Mouse (Mus musculus) bone marrow macrophage, adult 2 months (primary cell): ENCODE results near the gene Znfx1.

Experiments used
- CTCF ChIP-seq: IDR thresholded peaks from 2 replicates; pipeline ENCODE4 v1.5.1; 2012; ENCODE audit warnings: low read depth, mild to moderate bottlenecking, low read length, moderate library complexity
- POLR2A ChIP-seq: IDR thresholded peaks from 2 replicates; pipeline ENCODE4 v1.6.1; 2012; ENCODE audit warnings: mild to moderate bottlenecking, low read depth, low read length, borderline replicate concordance

- no peak for TF ChIP-seq CTCF
- no peak for TF ChIP-seq POLR2A
These were observed 39.1 kb upstream of the Znfx1 start for GRCm38 (mm10) chr2:167101743-167102441.
